Mouse (Mus musculus): ENCODE results near the gene Btbd9. TPM values are rescaled to one million over a fixed set of nuclear protein-coding genes. Genes with fewer than 3 reads are reported as not detected.

Gene Btbd9
- polyA plus RNA-seq, 1 experiment: 21.0 TPM

GRCm38 (mm10) chr17:30539098-30539497, 37.2 kb downstream of the Btbd9 start:
- WGBS: 72% methylated on average over 8 of the region's 8 CpGs
- TF ChIP-seq POLR2A (IDR thresholded peaks at IDR 0.05; ENCODE audit: borderline replicate concordance, control insufficient read depth, low read depth, low read length): no peak
- TF ChIP-seq CTCF (IDR thresholded peaks at IDR 0.05; ENCODE audit: control insufficient read depth, insufficient read depth, low read length): no peak

GRCm38 (mm10) chr17:30536651-30537050, 39.6 kb downstream of the Btbd9 start:
- H3K4me1 ChIP-seq (ENCODE audit: control insufficient read depth, insufficient read depth, low read length): no peaks in the 10 kb centered on the region
- TF ChIP-seq POLR2A (IDR thresholded peaks at IDR 0.05; ENCODE audit: borderline replicate concordance, control insufficient read depth, low read depth, low read length) (no peak), CTCF (IDR thresholded peaks at IDR 0.05; ENCODE audit: control insufficient read depth, insufficient read depth, low read length) (no peak)
- H3K27ac ChIP-seq (ENCODE audit: control insufficient read depth, insufficient read depth, low read depth, low read length, poor library complexity): no peak overlapping the region
- WGBS: 85% methylated on average over 5 of the region's 5 CpGs
- H3K4me3 ChIP-seq (replicated peaks; ENCODE audit: control insufficient read depth, low read depth, low read length): no peak overlapping the region

More at GRCm38 (mm10) chr17:30539098-30539497, 37.2 kb downstream of the Btbd9 start:
- Histone ChIP-seq H3K4me3 (replicated peaks; ENCODE audit: control insufficient read depth, low read depth, low read length) (no peak overlapping the region), H3K27ac (ENCODE audit: control insufficient read depth, insufficient read depth, low read depth, low read length, poor library complexity) (no peak overlapping the region), H3K4me1 (ENCODE audit: control insufficient read depth, insufficient read depth, low read length) (no peaks in the 10 kb centered on the region)

DNA sequence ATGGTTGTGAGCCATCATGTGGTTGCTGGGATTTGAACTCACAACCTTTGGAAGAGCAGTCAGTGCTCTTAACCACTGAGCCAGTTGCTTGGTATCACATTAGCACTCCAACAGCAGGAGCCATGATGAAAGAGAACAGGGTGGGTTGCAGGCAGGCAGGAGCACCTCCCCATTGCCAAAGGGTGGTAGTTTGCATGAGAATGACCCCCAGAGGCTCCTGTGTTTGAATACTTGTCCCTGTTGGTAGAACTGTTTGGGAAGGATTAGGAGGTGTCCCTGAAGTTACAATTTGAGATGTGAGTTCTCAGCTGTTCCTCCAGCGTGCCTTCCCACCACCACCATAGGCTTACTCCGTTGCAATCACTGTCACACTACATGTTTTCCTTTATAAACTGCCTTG, 43.2 kb downstream of the Btbd9 start:
- TF ChIP-seq POLR2A (IDR thresholded peaks at IDR 0.05; ENCODE audit: borderline replicate concordance, control insufficient read depth, low read depth, low read length) (no peak), CTCF (IDR thresholded peaks at IDR 0.05; ENCODE audit: control insufficient read depth, insufficient read depth, low read length) (no peak)
- Histone ChIP-seq H3K27ac (ENCODE audit: control insufficient read depth, insufficient read depth, low read depth, low read length, poor library complexity) (no peak overlapping the region), H3K4me3 (replicated peaks; ENCODE audit: control insufficient read depth, low read depth, low read length) (no peak overlapping the region), H3K4me1 (ENCODE audit: control insufficient read depth, insufficient read depth, low read length) (no peaks in the 10 kb centered on the region)
- 84% methylated on average over 2 of the region's 2 CpGs for WGBS

DNA sequence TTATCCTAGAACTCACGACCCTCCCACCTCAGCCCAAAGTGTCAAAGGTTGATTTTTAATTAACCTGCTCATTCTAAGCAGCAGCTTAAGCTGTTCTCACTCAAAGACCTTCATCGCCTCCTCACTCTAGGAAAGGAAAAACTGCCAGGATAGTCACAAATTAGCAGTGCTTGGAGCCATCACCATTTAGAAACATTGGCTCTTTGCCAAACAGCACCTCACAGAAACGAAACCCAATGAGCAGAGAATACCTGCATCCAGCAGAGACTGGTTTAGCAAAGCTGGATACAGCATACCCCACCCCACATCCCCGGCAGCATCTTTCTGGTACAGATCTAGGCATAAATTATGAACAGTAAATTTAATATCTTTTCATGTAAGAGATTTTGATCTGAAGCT, 45.7 kb downstream of the Btbd9 start:
- 72% methylated on average over 4 of the region's 4 CpGs for WGBS
- H3K27ac ChIP-seq (ENCODE audit: control insufficient read depth, insufficient read depth, low read depth, low read length, poor library complexity): no peak overlapping the region
- no peak for TF ChIP-seq POLR2A (IDR thresholded peaks at IDR 0.05; ENCODE audit: borderline replicate concordance, control insufficient read depth, low read depth, low read length)
- TF ChIP-seq CTCF (IDR thresholded peaks at IDR 0.05; ENCODE audit: control insufficient read depth, insufficient read depth, low read length): no peak
- H3K4me3 ChIP-seq (replicated peaks; ENCODE audit: control insufficient read depth, low read depth, low read length): no peak overlapping the region
- peaks cover 1% of the 10 kb centered on the region; the same call in 1 of the 2 replicates for H3K4me1 ChIP-seq (ENCODE audit: control insufficient read depth, insufficient read depth, low read length)

GRCm38 (mm10) chr17:30529632-30530541, 46.4 kb downstream of the Btbd9 start:
- Histone ChIP-seq H3K4me1 (ENCODE audit: control insufficient read depth, insufficient read depth, low read length) (peaks cover 2% of the 10 kb centered on the region; the same call in 1 of the 2 replicates), H3K4me3 (replicated peaks; ENCODE audit: control insufficient read depth, low read depth, low read length) (no peak overlapping the region), H3K27ac (ENCODE audit: control insufficient read depth, insufficient read depth, low read depth, low read length, poor library complexity) (no peak overlapping the region)
- TF ChIP-seq CTCF (IDR thresholded peaks at IDR 0.05; ENCODE audit: control insufficient read depth, insufficient read depth, low read length) (no peak), POLR2A (IDR thresholded peaks at IDR 0.05; ENCODE audit: borderline replicate concordance, control insufficient read depth, low read depth, low read length) (no peak)
- 85% methylated on average over 12 of the region's 12 CpGs for WGBS

- no peak for TF ChIP-seq POLR2A (IDR thresholded peaks at IDR 0.05; ENCODE audit: borderline replicate concordance, control insufficient read depth, low read depth, low read length)
- TF ChIP-seq CTCF (IDR thresholded peaks at IDR 0.05; ENCODE audit: control insufficient read depth, insufficient read depth, low read length): no peak
- 61% methylated on average over 6 of the region's 6 CpGs for WGBS
- no peak overlapping the region for H3K27ac ChIP-seq (ENCODE audit: control insufficient read depth, insufficient read depth, low read depth, low read length, poor library complexity)
- H3K4me3 ChIP-seq (replicated peaks; ENCODE audit: control insufficient read depth, low read depth, low read length): no peak overlapping the region
- H3K4me1 ChIP-seq (ENCODE audit: control insufficient read depth, insufficient read depth, low read length): peaks cover 5% of the 10 kb centered on the region
These were observed 50.6 kb downstream of the Btbd9 start for GRCm38 (mm10) chr17:30525405-30526295.

DNA sequence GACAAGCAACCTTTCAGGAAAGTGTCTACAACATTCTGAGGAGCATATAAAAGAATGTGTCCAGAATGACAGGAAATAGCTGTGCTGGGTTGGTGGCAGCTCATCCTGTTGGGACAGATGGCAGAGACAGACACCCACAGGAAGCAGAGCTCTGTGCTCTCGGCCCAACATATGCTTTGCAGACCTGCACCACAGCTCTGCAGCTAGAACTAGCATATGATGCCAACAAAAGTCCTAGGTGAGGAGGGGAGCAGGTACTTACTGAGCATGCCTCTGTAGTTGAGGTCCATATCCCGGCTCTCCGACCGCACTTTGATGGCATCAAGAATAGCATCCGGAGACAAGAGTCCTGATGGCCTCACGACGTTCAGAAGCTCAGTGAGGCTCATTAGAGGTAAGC, 51.8 kb downstream of the Btbd9 start:
- 49% methylated on average over 7 of the region's 7 CpGs for WGBS
- Histone ChIP-seq H3K4me1 (ENCODE audit: control insufficient read depth, insufficient read depth, low read length) (peaks cover 5% of the 10 kb centered on the region), H3K27ac (ENCODE audit: control insufficient read depth, insufficient read depth, low read depth, low read length, poor library complexity) (no peak overlapping the region), H3K4me3 (replicated peaks; ENCODE audit: control insufficient read depth, low read depth, low read length) (no peak overlapping the region)
- TF ChIP-seq POLR2A (IDR thresholded peaks at IDR 0.05; ENCODE audit: borderline replicate concordance, control insufficient read depth, low read depth, low read length) (no peak), CTCF (IDR thresholded peaks at IDR 0.05; ENCODE audit: control insufficient read depth, insufficient read depth, low read length) (no peak)

DNA sequence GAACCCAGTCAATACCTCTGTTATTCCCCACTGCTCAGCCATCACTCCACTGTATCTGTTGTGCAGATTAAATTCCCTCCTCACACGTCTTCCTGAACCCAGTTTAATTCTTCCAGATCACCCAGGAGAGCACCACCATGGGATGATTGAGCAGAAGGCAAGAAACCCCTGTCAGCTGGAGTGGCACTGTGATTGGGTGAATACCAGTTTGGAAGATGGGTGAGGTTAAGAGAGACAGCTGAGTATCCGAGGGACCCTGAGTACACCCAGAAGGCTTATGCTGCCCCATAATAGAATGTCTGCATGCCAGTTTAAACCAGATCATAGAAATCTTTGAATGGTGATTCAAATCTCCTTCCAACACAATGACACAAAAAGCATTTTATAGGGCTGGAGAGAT, 52.5 kb downstream of the Btbd9 start:
- H3K4me1 ChIP-seq (ENCODE audit: control insufficient read depth, insufficient read depth, low read length): peaks cover 5% of the 10 kb centered on the region
- no peak overlapping the region for H3K4me3 ChIP-seq (replicated peaks; ENCODE audit: control insufficient read depth, low read depth, low read length)
- WGBS: 64% methylated on average over 2 of the region's 2 CpGs
- H3K27ac ChIP-seq (ENCODE audit: control insufficient read depth, insufficient read depth, low read depth, low read length, poor library complexity): no peak overlapping the region
- TF ChIP-seq CTCF (IDR thresholded peaks at IDR 0.05; ENCODE audit: control insufficient read depth, insufficient read depth, low read length) (no peak), POLR2A (IDR thresholded peaks at IDR 0.05; ENCODE audit: borderline replicate concordance, control insufficient read depth, low read depth, low read length) (no peak)
